32 mouse cellular contexts compared by ENCODE assay signal in the genomic region with DNA sequence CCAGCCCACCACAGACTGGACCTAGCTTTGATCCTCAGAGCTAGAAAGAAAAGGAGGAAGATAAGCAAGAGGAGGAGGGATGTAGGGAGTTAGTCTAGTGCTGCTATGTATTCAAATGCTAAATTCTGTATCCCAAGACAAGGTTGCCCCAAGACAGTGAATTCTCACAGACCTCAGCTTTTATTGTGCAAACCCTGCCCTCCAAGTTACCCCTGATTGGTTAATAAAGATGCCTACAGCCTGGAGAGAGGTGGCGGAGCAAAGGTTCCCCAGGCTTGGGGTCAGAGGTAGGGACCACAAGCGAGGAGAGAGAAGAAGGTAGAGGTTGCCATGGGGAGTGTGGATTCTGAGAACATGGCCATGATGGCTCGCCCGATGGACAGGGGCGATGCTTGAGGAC. TPM values are rescaled to one million over a fixed set of nuclear protein-coding genes. Genes with fewer than 3 reads are reported as not detected.
DNase-seq lines count a peak whose midpoint lies in the region; ATAC-seq and TF ChIP-seq lines count a peak whose summit lies in the region.
"Had no signal": no experiment of that assay in that cellular context is flagged by ENCODE, and none has a peak within 500 bp of the region (broad histone marks: within the 10 kb centered on the region; RNA-seq: fewer than 3 reads in every experiment).

No protein-coding gene starts in this region.

- WGBS in forebrain, embryonic 16.5 days: 71% methylated on average over 5 of the region's 5 CpGs
- WGBS in forebrain, embryonic 11.5 days: 77% methylated on average over 5 of the region's 5 CpGs
- 64% methylated on average over 5 of the region's 5 CpGs for whole genome bisulfite sequencing in midbrain, embryonic 11.5 days
- WGBS in midbrain, embryonic 13.5 days: 71% methylated on average over 5 of the region's 5 CpGs

- H3K4me2 ChIP-seq in forebrain, embryonic 16.5 days (ENCODE audit: low read length): no peak overlapping the region
- H3K4me2 ChIP-seq in forebrain, embryonic 11.5 days (ENCODE audit: low read depth, low read length, severe bottlenecking): no peak overlapping the region
- no peak overlapping the region for H3K4me2 ChIP-seq in midbrain, embryonic 11.5 days
- H3K4me2 ChIP-seq in midbrain, embryonic 13.5 days (replicated peaks): no peak overlapping the region
- H3K4me2 ChIP-seq: embryonic facial prominence, embryonic 12.5 days; embryonic facial prominence, embryonic 15.5 days; forebrain, embryonic 13.5 days; heart, embryonic 13.5 days; hindbrain, embryonic 14.5 days had no signal

- DNase-seq in forebrain, embryonic 11.5 days (ENCODE audit: low spot score): no peak
- peak; percentile 82 for DNase-seq in midbrain, embryonic 11.5 days (ENCODE audit: low spot score, missing footprints)
- DNase-seq in ES-E14 (ENCODE audit: low read depth, low spot score): no peak
- DNase-seq in gastrocnemius, postnatal 25 days: no peak
- no peak for DNase-seq in right cerebral cortex, adult 2 months (ENCODE audit: low spot score in 2 of 2)
- DNase-seq: adrenal gland, adult 2 months; adrenal gland, postnatal 14 days; B cell, adult 2 months; cerebellum, adult 11 months; cerebellum, adult 2 months; cerebellum, adult 9-11 months; cerebellum, postnatal 25 days; gastrocnemius, adult 2 months; gastrocnemius, postnatal 14 days; heart, adult 18-20 months; heart, postnatal 14 days; heart, postnatal 4 days had no signal

- in situ Hi-C loops in ES-E14 (cut with MboI; ENCODE audit: low sequenced_read_pairs in 2 of 2, unreplicated experiment in 2 of 2): no loop called here

- no peaks in the 10 kb centered on the region for H3K27me3 ChIP-seq in forebrain, embryonic 16.5 days (replicated peaks; ENCODE audit: control insufficient read depth, insufficient read depth, low read length)
- no peaks in the 10 kb centered on the region for H3K27me3 ChIP-seq in forebrain, embryonic 11.5 days (ENCODE audit: control insufficient read depth, insufficient read depth, low read length)
- H3K27me3 ChIP-seq in midbrain, embryonic 11.5 days (ENCODE audit: control insufficient read depth, insufficient read depth, low read length): no peaks in the 10 kb centered on the region
- no peaks in the 10 kb centered on the region for H3K27me3 ChIP-seq in midbrain, embryonic 13.5 days
- no peaks in the 10 kb centered on the region for H3K27me3 ChIP-seq in ES-Bruce4 (ENCODE audit: control insufficient read depth, insufficient read depth, low read length, poor library complexity, severe bottlenecking)
- H3K27me3 ChIP-seq: CH12.LX; embryonic facial prominence, embryonic 12.5 days; embryonic facial prominence, embryonic 15.5 days; forebrain, embryonic 13.5 days; heart, embryonic 13.5 days; Patski had no signal

- H3K36me3 ChIP-seq in forebrain, embryonic 16.5 days (ENCODE audit: control insufficient read depth, insufficient read depth): no peaks in the 10 kb centered on the region
- no peaks in the 10 kb centered on the region for H3K36me3 ChIP-seq in forebrain, embryonic 11.5 days (ENCODE audit: control insufficient read depth, insufficient read depth, low read length)
- no peaks in the 10 kb centered on the region for H3K36me3 ChIP-seq in midbrain, embryonic 11.5 days (ENCODE audit: control insufficient read depth, insufficient read depth, low read length)
- no peaks in the 10 kb centered on the region for H3K36me3 ChIP-seq in midbrain, embryonic 13.5 days
- no peaks in the 10 kb centered on the region for H3K36me3 ChIP-seq in ES-Bruce4 (ENCODE audit: control insufficient read depth, insufficient read depth, low read length, poor library complexity, severe bottlenecking)
- no peaks in the 10 kb centered on the region for H3K36me3 ChIP-seq in ES-E14 (ENCODE audit: control insufficient read depth, insufficient read depth, low read length, poor library complexity, severe bottlenecking)
- H3K36me3 ChIP-seq: embryonic facial prominence, embryonic 12.5 days; embryonic facial prominence, embryonic 15.5 days; G1E; heart, embryonic 13.5 days had no signal

- no peak for ATAC-seq in forebrain, embryonic 16.5 days
- no peak for ATAC-seq in forebrain, embryonic 11.5 days (replicated peaks; ENCODE audit: low FRiP score)
- ATAC-seq in midbrain, embryonic 11.5 days (ENCODE audit: low FRiP score): no peak
- ATAC-seq in midbrain, embryonic 13.5 days: no peak
- ATAC-seq: forebrain, embryonic 13.5 days; hindbrain, postnatal 0 days; inflammation-experienced regulatory T-cells, adult 6 months; intestine, embryonic 16.5 days; Patski had no signal

- no peak overlapping the region for H3K4me3 ChIP-seq in forebrain, embryonic 16.5 days (replicated peaks; ENCODE audit: low read length)
- no peak overlapping the region for H3K4me3 ChIP-seq in forebrain, embryonic 11.5 days (ENCODE audit: low read depth, low read length)
- no peak overlapping the region for H3K4me3 ChIP-seq in midbrain, embryonic 11.5 days (ENCODE audit: low read depth, low read length)
- no peak overlapping the region for H3K4me3 ChIP-seq in midbrain, embryonic 13.5 days (replicated peaks)
- H3K4me3 ChIP-seq in ES-Bruce4 (ENCODE audit: low read depth, low read length): no peak overlapping the region
- H3K4me3 ChIP-seq in ES-E14 (ENCODE audit: insufficient read depth in 1 of 2, low read depth in 1 of 2, low read length in 2 of 2, poor library complexity in 1 of 2, severe bottlenecking in 1 of 2): no peak overlapping the region
- H3K4me3 ChIP-seq: embryonic facial prominence, embryonic 12.5 days; embryonic facial prominence, embryonic 15.5 days; forebrain, embryonic 13.5 days; gastrocnemius, adult 2 months; heart, embryonic 13.5 days had no signal

- peak overlapping the region; percentile 68 for H3K27ac ChIP-seq in forebrain, embryonic 16.5 days (ENCODE audit: low read length)
- no peak overlapping the region for H3K27ac ChIP-seq in forebrain, embryonic 11.5 days (ENCODE audit: low read depth, low read length)
- H3K27ac ChIP-seq in midbrain, embryonic 11.5 days (ENCODE audit: low read depth, low read length): no peak overlapping the region
- H3K27ac ChIP-seq in midbrain, embryonic 13.5 days: no peak overlapping the region; the same call in 1 of the 2 replicates
- peak overlapping the region; percentile 4 for H3K27ac ChIP-seq in ES-Bruce4 (ENCODE audit: insufficient read depth, low read length)
- H3K27ac ChIP-seq in ES-E14 (ENCODE audit: insufficient read depth, low read depth, low read length, poor library complexity, severe bottlenecking): peak overlapping the region; percentile 38; the same call in 1 of the 2 replicates
- H3K27ac ChIP-seq: embryonic facial prominence, embryonic 12.5 days; embryonic facial prominence, embryonic 15.5 days; forebrain, embryonic 13.5 days; gastrocnemius, adult 2 months; heart, embryonic 13.5 days; hindbrain, embryonic 14.5 days; hindbrain, postnatal 0 days had no signal

- TF ChIP-seq CTCF in ES-Bruce4 (IDR thresholded peaks at IDR 0.05; ENCODE audit: low read depth, low read length): no peak

- H3K9ac ChIP-seq in forebrain, embryonic 16.5 days (replicated peaks; ENCODE audit: low read depth, low read length): no peak overlapping the region
- no peak overlapping the region for H3K9ac ChIP-seq in forebrain, embryonic 11.5 days (ENCODE audit: low read length)
- no peak overlapping the region for H3K9ac ChIP-seq in midbrain, embryonic 11.5 days (ENCODE audit: low read length)
- H3K9ac ChIP-seq in midbrain, embryonic 13.5 days (replicated peaks): no peak overlapping the region
- H3K9ac ChIP-seq in ES-Bruce4 (ENCODE audit: low read depth, poor library complexity, severe bottlenecking): no peak overlapping the region
- no peak overlapping the region for H3K9ac ChIP-seq in ES-E14 (ENCODE audit: insufficient read depth, low read depth, low read length, poor library complexity, severe bottlenecking)
- H3K9ac ChIP-seq: embryonic facial prominence, embryonic 12.5 days; embryonic facial prominence, embryonic 15.5 days; forebrain, embryonic 13.5 days; heart, embryonic 13.5 days; hindbrain, embryonic 14.5 days had no signal

- no peaks in the 10 kb centered on the region for H3K9me3 ChIP-seq in forebrain, embryonic 16.5 days (ENCODE audit: control insufficient read depth, low read length)
- H3K9me3 ChIP-seq in forebrain, embryonic 11.5 days (ENCODE audit: control insufficient read depth, low read length): no peaks in the 10 kb centered on the region
- no peaks in the 10 kb centered on the region for H3K9me3 ChIP-seq in midbrain, embryonic 11.5 days (ENCODE audit: control insufficient read depth, low read length)
- no peaks in the 10 kb centered on the region for H3K9me3 ChIP-seq in midbrain, embryonic 13.5 days
- H3K9me3 ChIP-seq in ES-Bruce4 (replicated peaks; ENCODE audit: control insufficient read depth, insufficient read depth, low read length, poor library complexity, severe bottlenecking) (no peaks in the 10 kb centered on the region), ES-E14 (ENCODE audit: control insufficient read depth, insufficient read depth, low read depth, low read length) (no peaks in the 10 kb centered on the region)
- H3K9me3 ChIP-seq: embryonic facial prominence, embryonic 12.5 days; embryonic facial prominence, embryonic 15.5 days; forebrain, embryonic 13.5 days; G1E; heart, embryonic 13.5 days had no signal

- no peak for TF ChIP-seq POLR2A in ES-Bruce4 (IDR thresholded peaks at IDR 0.05; ENCODE audit: insufficient read depth, low read length)

- peak; percentile 68; the same call in 1 of the 2 replicates for TF ChIP-seq EP300 in ES-Bruce4 (IDR thresholded peaks at IDR 0.05; ENCODE audit: insufficient read depth, low read depth, low read length)

- H3K4me1 ChIP-seq in forebrain, embryonic 16.5 days (replicated peaks; ENCODE audit: control insufficient read depth, insufficient read depth, low read length): no peaks in the 10 kb centered on the region
- H3K4me1 ChIP-seq in forebrain, embryonic 11.5 days (replicated peaks; ENCODE audit: control insufficient read depth, insufficient read depth, low read length): no peaks in the 10 kb centered on the region
- no peaks in the 10 kb centered on the region for H3K4me1 ChIP-seq in midbrain, embryonic 11.5 days (ENCODE audit: control insufficient read depth, insufficient read depth, low read length)
- no peaks in the 10 kb centered on the region for H3K4me1 ChIP-seq in midbrain, embryonic 13.5 days (replicated peaks)
- H3K4me1 ChIP-seq in ES-Bruce4 (ENCODE audit: control insufficient read depth, insufficient read depth, low read length) (peaks cover 6% of the 10 kb centered on the region), ES-E14 (ENCODE audit: control insufficient read depth in 2 of 2, insufficient read depth in 2 of 2, low read length in 2 of 2, poor library complexity in 1 of 2) (peaks cover 3 to 24% of the 10 kb centered on the region in 2 experiments; a peak in 3 of 4 replicates)
- H3K4me1 ChIP-seq: embryonic facial prominence, embryonic 12.5 days; embryonic facial prominence, embryonic 15.5 days; heart, embryonic 13.5 days had no signal

RNA-seq across cellular contexts. Expression of a gene that starts 29.2 kb away (rescaled TPM):
- 6.9 and 8.2 TPM in 2 replicates for polyA plus RNA-seq in forebrain, embryonic 16.5 days (2015; fragmentation: Nextera tagmentation; extraction: Ambion mirVana)
- polyA plus RNA-seq in forebrain, embryonic 11.5 days (2014; fragmentation: Nextera tagmentation; extraction: Ambion mirVana): 0.13 TPM in 1 of 2 replicates, not detected in the other
- polyA plus RNA-seq in midbrain, embryonic 11.5 days (2014; fragmentation: Nextera tagmentation; extraction: Ambion mirVana): 0.04 TPM in 2 replicates
- 0.31 and 0.58 TPM in 2 replicates for polyA plus RNA-seq in midbrain, embryonic 13.5 days (2015; fragmentation: Nextera tagmentation; extraction: Ambion mirVana)
- polyA plus RNA-seq in ES-Bruce4 (2011; ENCODE audit: insufficient read depth, insufficient read length, low read depth, missing spikeins): not detected in 2 replicates
- total RNA-seq in ES-E14 (2012; rRNA removed): 0.04 and 0.11 TPM in 2 replicates
- not detected for total RNA-seq in gastrocnemius, postnatal 25 days (2021)
- total RNA-seq: CH12.LX; common myeloid progenitor, adult 5-6 weeks; gastrocnemius, adult 2 months; heart, postnatal 4 days had no signal
- polyA plus RNA-seq: heart, embryonic 13.5 days; inflammation-experienced regulatory T-cells, adult 6 months had no signal

RNA-seq across cellular contexts. Expression of a gene that starts 30.4 kb away (rescaled TPM):
- polyA plus RNA-seq in forebrain, embryonic 16.5 days (2015; fragmentation: Nextera tagmentation; extraction: Ambion mirVana): 186 TPM in 2 replicates
- polyA plus RNA-seq in forebrain, embryonic 11.5 days (2014; fragmentation: Nextera tagmentation; extraction: Ambion mirVana): 132 and 143 TPM in 2 replicates
- polyA plus RNA-seq in midbrain, embryonic 11.5 days (2014; fragmentation: Nextera tagmentation; extraction: Ambion mirVana): 139 and 142 TPM in 2 replicates
- 151 and 153 TPM in 2 replicates for polyA plus RNA-seq in midbrain, embryonic 13.5 days (2015; fragmentation: Nextera tagmentation; extraction: Ambion mirVana)
- polyA plus RNA-seq in ES-Bruce4 (2011; ENCODE audit: insufficient read depth, insufficient read length, low read depth, missing spikeins): 170 TPM in 2 replicates
- total RNA-seq in ES-E14 (2012; rRNA removed): 354 and 566 TPM in 2 replicates
- total RNA-seq in gastrocnemius, postnatal 25 days (2021): 10 to 100 TPM; 26.7 to 34.6 TPM

RNA-seq across cellular contexts. Expression of a gene that starts 42.9 kb away (rescaled TPM):
- 90.6 and 109 TPM in 2 replicates for polyA plus RNA-seq in forebrain, embryonic 16.5 days (2015; fragmentation: Nextera tagmentation; extraction: Ambion mirVana)
- 79.5 and 89.2 TPM in 2 replicates for polyA plus RNA-seq in forebrain, embryonic 11.5 days (2014; fragmentation: Nextera tagmentation; extraction: Ambion mirVana)
- 74.2 and 83.7 TPM in 2 replicates for polyA plus RNA-seq in midbrain, embryonic 11.5 days (2014; fragmentation: Nextera tagmentation; extraction: Ambion mirVana)
- 89.1 and 93.4 TPM in 2 replicates for polyA plus RNA-seq in midbrain, embryonic 13.5 days (2015; fragmentation: Nextera tagmentation; extraction: Ambion mirVana)
- polyA plus RNA-seq in ES-Bruce4 (2011; ENCODE audit: insufficient read depth, insufficient read length, low read depth, missing spikeins): 81.1 and 97.0 TPM in 2 replicates
- total RNA-seq in ES-E14 (2012; rRNA removed): 173 and 180 TPM in 2 replicates
- 10 to 100 TPM; 16.9 to 18.2 TPM for total RNA-seq in gastrocnemius, postnatal 25 days (2021)

RNA-seq across cellular contexts. Expression of a gene that starts 47.8 kb away (rescaled TPM):
- polyA plus RNA-seq in forebrain, embryonic 16.5 days (2015; fragmentation: Nextera tagmentation; extraction: Ambion mirVana): 2.5 and 2.8 TPM in 2 replicates
- polyA plus RNA-seq in forebrain, embryonic 11.5 days (2014; fragmentation: Nextera tagmentation; extraction: Ambion mirVana): 2.3 and 3.1 TPM in 2 replicates
- 1.5 and 2.7 TPM in 2 replicates for polyA plus RNA-seq in midbrain, embryonic 11.5 days (2014; fragmentation: Nextera tagmentation; extraction: Ambion mirVana)
- polyA plus RNA-seq in midbrain, embryonic 13.5 days (2015; fragmentation: Nextera tagmentation; extraction: Ambion mirVana): 2.2 and 2.5 TPM in 2 replicates
- 2.2 TPM in 1 of 2 replicates, not detected in the other for polyA plus RNA-seq in ES-Bruce4 (2011; ENCODE audit: insufficient read depth, insufficient read length, low read depth, missing spikeins)
- total RNA-seq in ES-E14 (2012; rRNA removed): 8.5 and 8.9 TPM in 2 replicates
- total RNA-seq in gastrocnemius, postnatal 25 days (2021): not detected
- total RNA-seq: gastrocnemius, adult 2 months; gastrocnemius, postnatal 14 days; heart, postnatal 4 days; hindbrain, postnatal 0 days had no signal
- polyA plus RNA-seq: adrenal gland, adult 2 months had no signal

RNA-seq across cellular contexts. Expression of a gene that starts 48.5 kb away (rescaled TPM):
- polyA plus RNA-seq in forebrain, embryonic 16.5 days (2015; fragmentation: Nextera tagmentation; extraction: Ambion mirVana): 129 and 136 TPM in 2 replicates
- 88.4 and 93.8 TPM in 2 replicates for polyA plus RNA-seq in forebrain, embryonic 11.5 days (2014; fragmentation: Nextera tagmentation; extraction: Ambion mirVana)
- polyA plus RNA-seq in midbrain, embryonic 11.5 days (2014; fragmentation: Nextera tagmentation; extraction: Ambion mirVana): 85.6 and 94.7 TPM in 2 replicates
- 121 and 127 TPM in 2 replicates for polyA plus RNA-seq in midbrain, embryonic 13.5 days (2015; fragmentation: Nextera tagmentation; extraction: Ambion mirVana)
- 45.6 and 47.1 TPM in 2 replicates for polyA plus RNA-seq in ES-Bruce4 (2011; ENCODE audit: insufficient read depth, insufficient read length, low read depth, missing spikeins)
- 66.3 and 73.2 TPM in 2 replicates for total RNA-seq in ES-E14 (2012; rRNA removed)
- 10 to 100 TPM; 20.9 to 21.6 TPM for total RNA-seq in gastrocnemius, postnatal 25 days (2021)

Comparison
In these comparisons a context has a peak if more than half of its experiments do, and no peak if none do; other contexts are left out.
1. H3K27ac ChIP-seq: peak in forebrain, embryonic 16.5 days (single experiment), ES-Bruce4 (single experiment) and ES-E14 (single experiment); none in forebrain, embryonic 11.5 days (single experiment), midbrain, embryonic 11.5 days (single experiment) and midbrain, embryonic 13.5 days (single experiment).